Mouse (Mus musculus) lung, embryonic 15.5 days (tissue): ENCODE measurements around the gene Hist2h2aa2. TPM values are rescaled to one million over a fixed set of nuclear protein-coding genes. Genes with fewer than 3 reads are reported as not detected.

Source experiments
- ATAC-seq: fragments of 200-750 bp; cut with Nextera tagmentation; 2 replicates; pipeline ENCODE4 v1.8.0; 2017; ENCODE audit warnings: moderate number of reproducible peaks, borderline replicate concordance; ENCODE audit not compliant: low FRiP score, low TSS enrichment; ENCODE audit errors: extremely low read depth
- H3K27ac ChIP-seq: fragments of 300-500 bp; sonication (generic); 2 replicates; pipeline ENCODE4 v1.5.1; 2015; ENCODE audit warnings: moderate library complexity, mild to moderate bottlenecking, inconsistent platforms
- H3K27me3 ChIP-seq: fragments of 300-500 bp; sonication (generic); 2 replicates; pipeline ENCODE4 v1.6.1; 2015; ENCODE audit warnings: inconsistent platforms
- H3K36me3 ChIP-seq: fragments of 300-500 bp; sonication (generic); 2 replicates; pipeline ENCODE4 v1.6.1; 2015; ENCODE audit warnings: inconsistent platforms
- H3K4me1 ChIP-seq: fragments of 300-500 bp; sonication (generic); 2 replicates; pipeline ENCODE4 v1.6.1; 2015; ENCODE audit warnings: inconsistent platforms
- H3K4me2 ChIP-seq: fragments of 300-500 bp; sonication (generic); 2 replicates; pipeline ENCODE4 v1.6.1; 2015; ENCODE audit warnings: inconsistent platforms, mild to moderate bottlenecking, moderate library complexity
- H3K4me3 ChIP-seq: fragments of 300-500 bp; sonication (generic); 2 replicates; pipeline ENCODE4 v1.5.1; 2015; ENCODE audit warnings: mild to moderate bottlenecking, inconsistent platforms
- H3K9ac ChIP-seq: fragments of 300-500 bp; sonication (generic); 2 replicates; pipeline ENCODE4 v1.6.1; 2015; ENCODE audit warnings: inconsistent platforms
- H3K9me3 ChIP-seq: fragments of 300-500 bp; sonication (generic); 2 replicates; pipeline ENCODE4 v1.6.1; 2016; ENCODE audit warnings: inconsistent platforms
- WGBS: fragments of 180-500 bp; shearing (Covaris S2); methylation state at CpG from one replicate; pipeline ENCODE4 v1.1.7; 2015; 5-methylcytosine and 5-hydroxymethylcytosine counted together
- polyA plus RNA-seq: library from polyadenylated mRNA; unstranded; fragments of >200 nt; fragmentation: Nextera tagmentation; extraction: Ambion mirVana; gene quantifications from 2 replicates; pipeline ENCODE4 v1.2.1, GENCODE M21; 2015

Hist2h2aa2 gene
- polyA plus RNA-seq, 1 experiment from 2014 or later: 58.4 TPM

GRCm38 (mm10) chr3:96268051-96268775 lies 28.1 kb upstream of the Hist2h2aa2 start, which contains the start of gene Hist2h3b:
Gene Hist2h3b (plus strand): TSS chr3:96268654.
- Histone ChIP-seq H3K4me2 (peak within 1 kb of the TSS; percentile 88), H3K9me3 (no peaks in the 10 kb centered on the region), H3K4me1 (peaks cover 21% of the 10 kb centered on the region), H3K27ac (peak within 1 kb of the TSS; percentile 98), H3K27me3 (no peaks in the 10 kb centered on the region), H3K4me3 (peak within 1 kb of the TSS; percentile 52), H3K9ac (peak within 1 kb of the TSS; percentile 68), H3K36me3 (no peaks in the 10 kb centered on the region)
- ATAC-seq: peak; percentile 79
- 11% methylated on average over 30 of the region's 30 CpGs for WGBS

- no peaks in the 10 kb centered on the region for H3K27me3 ChIP-seq
- WGBS: 67% methylated on average over 4 of the region's 4 CpGs
- no peaks in the 10 kb centered on the region for H3K9me3 ChIP-seq
- peak overlapping the region; percentile 95 for H3K27ac ChIP-seq
- H3K4me1 ChIP-seq: peaks cover 21% of the 10 kb centered on the region
- H3K4me3 ChIP-seq: peak overlapping the region; percentile 40; the same call in 1 of the 2 replicates
- no peaks in the 10 kb centered on the region for H3K36me3 ChIP-seq
- H3K4me2 ChIP-seq: peak overlapping the region; percentile 53
- H3K9ac ChIP-seq: 0 out of 2 replicates have a peak overlapping the region, but pooled peaks have one; percentile 17
- no peak for ATAC-seq
Observed at GRCm38 (mm10) chr3:96267541-96267940, 27.5 kb upstream of the Hist2h2aa2 start.

- Histone ChIP-seq H3K4me1 (peaks cover 29% of the 10 kb centered on the region), H3K27ac (peak overlapping the region; percentile 19; the same call in 1 of the 2 replicates), H3K4me3 (no peak overlapping the region), H3K36me3 (no peaks in the 10 kb centered on the region), H3K9me3 (no peaks in the 10 kb centered on the region), H3K27me3 (no peaks in the 10 kb centered on the region), H3K4me2 (no peak overlapping the region), H3K9ac (no peak overlapping the region)
- WGBS: 81% methylated on average over 8 of the region's 8 CpGs
- no peak for ATAC-seq
Observed at GRCm38 (mm10) chr3:96266132-96266710, 26.1 kb upstream of the Hist2h2aa2 start.

- peak overlapping the region; percentile 98 for H3K27ac ChIP-seq
- no peaks in the 10 kb centered on the region for H3K36me3 ChIP-seq
- WGBS: 61% methylated on average over 7 of the region's 7 CpGs
- peak overlapping the region; percentile 75 for H3K4me2 ChIP-seq
- H3K9ac ChIP-seq: peak overlapping the region; percentile 68; the same call in 1 of the 2 replicates
- H3K9me3 ChIP-seq: no peaks in the 10 kb centered on the region
- no peak for ATAC-seq
- H3K4me1 ChIP-seq: peaks cover 29% of the 10 kb centered on the region
- peaks cover 5% of the 10 kb centered on the region; the same call in 1 of the 2 replicates for H3K27me3 ChIP-seq
- H3K4me3 ChIP-seq: peak overlapping the region; percentile 53; the same call in 1 of the 2 replicates
Observed at GRCm38 (mm10) chr3:96264404-96264949, 24.4 kb upstream of the Hist2h2aa2 start.

- Histone ChIP-seq H3K36me3 (no peaks in the 10 kb centered on the region), H3K9ac (peak overlapping the region; percentile 68), H3K4me1 (peaks cover 29% of the 10 kb centered on the region), H3K4me3 (peak overlapping the region; percentile 53), H3K4me2 (peak overlapping the region; percentile 75), H3K27ac (peak overlapping the region; percentile 98), H3K9me3 (no peaks in the 10 kb centered on the region), H3K27me3 (peaks cover 7% of the 10 kb centered on the region)
- WGBS: 6% methylated on average over 27 of the region's 27 CpGs
- ATAC-seq: peak; percentile 25; the same call in 1 of the 2 replicates
Observed at GRCm38 (mm10) chr3:96263558-96264403, 23.7 kb upstream of the Hist2h2aa2 start.

- H3K9me3 ChIP-seq: no peaks in the 10 kb centered on the region
- peak within 1 kb of the TSS; percentile 75 for H3K4me2 ChIP-seq
- peak within 1 kb of the TSS; percentile 53 for H3K4me3 ChIP-seq
- peaks cover 11% of the 10 kb centered on the region for H3K27me3 ChIP-seq
- H3K27ac ChIP-seq: peak within 1 kb of the TSS; percentile 98
- H3K4me1 ChIP-seq: peaks cover 29% of the 10 kb centered on the region
- H3K9ac ChIP-seq: peak within 1 kb of the TSS; percentile 68
- ATAC-seq: peak; percentile 87
- WGBS: under 1% methylated on average over 40 of the region's 40 CpGs
- no peaks in the 10 kb centered on the region for H3K36me3 ChIP-seq
Observed at GRCm38 (mm10) chr3:96262979-96263550, 23.0 kb upstream of the Hist2h2aa2 start, which contains the start of gene Hist2h4. Gene Hist2h4 (minus strand): TSS chr3:96263311.

GRCm38 (mm10) chr3:96262216-96262875 lies 22.3 kb upstream of the Hist2h2aa2 start:
- under 1% methylated on average over 19 of the region's 19 CpGs for WGBS
- peaks cover 23% of the 10 kb centered on the region for H3K4me1 ChIP-seq
- no peaks in the 10 kb centered on the region for H3K9me3 ChIP-seq
- H3K27ac ChIP-seq: peak overlapping the region; percentile 98
- peak overlapping the region; percentile 53 for H3K4me3 ChIP-seq
- H3K27me3 ChIP-seq: peaks cover 11% of the 10 kb centered on the region
- H3K4me2 ChIP-seq: peak overlapping the region; percentile 75
- no peaks in the 10 kb centered on the region for H3K36me3 ChIP-seq
- peak; percentile 84 for ATAC-seq
- peak overlapping the region; percentile 68 for H3K9ac ChIP-seq

- H3K9ac ChIP-seq: 0 out of 2 replicates have a peak overlapping the region, but pooled peaks have one; percentile 68
- H3K4me2 ChIP-seq: peak overlapping the region; percentile 75
- peaks cover 11% of the 10 kb centered on the region for H3K27me3 ChIP-seq
- ATAC-seq: no peak
- H3K9me3 ChIP-seq: no peaks in the 10 kb centered on the region
- no peaks in the 10 kb centered on the region for H3K36me3 ChIP-seq
- H3K4me3 ChIP-seq: peak overlapping the region; percentile 53
- WGBS: 49% methylated on average over 3 of the region's 3 CpGs
- H3K4me1 ChIP-seq: peaks cover 20% of the 10 kb centered on the region
- H3K27ac ChIP-seq: peak overlapping the region; percentile 98
Observed at GRCm38 (mm10) chr3:96261623-96262022, 21.5 kb upstream of the Hist2h2aa2 start.

GRCm38 (mm10) chr3:96260220-96260619 lies 20.1 kb upstream of the Hist2h2aa2 start:
- no peak overlapping the region for H3K9ac ChIP-seq
- peaks cover 24% of the 10 kb centered on the region for H3K4me1 ChIP-seq
- no peaks in the 10 kb centered on the region for H3K9me3 ChIP-seq
- no peak overlapping the region for H3K4me3 ChIP-seq
- no peak for ATAC-seq
- H3K27me3 ChIP-seq: peaks cover 16% of the 10 kb centered on the region
- no peak overlapping the region for H3K27ac ChIP-seq
- H3K36me3 ChIP-seq: no peaks in the 10 kb centered on the region
- H3K4me2 ChIP-seq: no peak overlapping the region
- 89% methylated on average over 5 of the region's 5 CpGs for WGBS

GRCm38 (mm10) chr3:96257190-96257589 lies 17.1 kb upstream of the Hist2h2aa2 start:
- Histone ChIP-seq H3K36me3 (no peaks in the 10 kb centered on the region), H3K4me1 (peaks cover 11% of the 10 kb centered on the region), H3K27ac (no peak overlapping the region), H3K4me2 (no peak overlapping the region), H3K9me3 (no peaks in the 10 kb centered on the region), H3K9ac (no peak overlapping the region), H3K4me3 (no peak overlapping the region), H3K27me3 (peaks cover 40% of the 10 kb centered on the region)
- WGBS: 52% methylated on average over 3 of the region's 3 CpGs
- ATAC-seq: no peak
